Mouse (Mus musculus): Measurements from ENCODE around the gene Prok1.

Prok1 gene

GRCm38 (mm10) chr3:107233945-107234344 is 5.6 kb downstream of the Prok1 start:
- no peak for DNase-seq

- DNase-seq = peak; percentile 88 to 91
Observed at GRCm38 (mm10) chr3:107233351-107233813, 6.1 kb downstream of the Prok1 start.

GRCm38 (mm10) chr3:107231202-107231601 is 8.3 kb downstream of the Prok1 start:
- no peak for DNase-seq

GRCm38 (mm10) chr3:107230527-107230926 is 9.0 kb downstream of the Prok1 start, which contains the start of gene A630076J17Rik:
Gene A630076J17Rik, plus strand, starts transcription at chr3:107230614.
- no peak for DNase-seq

- DNase-seq = no peak
Observed at GRCm38 (mm10) chr3:107229822-107230221, 9.7 kb downstream of the Prok1 start.

GRCm38 (mm10) chr3:107229221-107229620 is 10.3 kb downstream of the Prok1 start:
- DNase-seq = no peak

- DNase-seq = no peak
Observed at GRCm38 (mm10) chr3:107225820-107226219, 13.7 kb downstream of the Prok1 start.

- no peak for DNase-seq
Observed at GRCm38 (mm10) chr3:107223230-107223629, 16.3 kb downstream of the Prok1 start.

- DNase-seq = no peak
Observed at GRCm38 (mm10) chr3:107221608-107222007, 17.9 kb downstream of the Prok1 start, which contains the start of gene Cym. Gene Cym, minus strand, starts transcription at chr3:107221732.

- DNase-seq = no peak
Observed at GRCm38 (mm10) chr3:107218572-107218971, 20.9 kb downstream of the Prok1 start.

GRCm38 (mm10) chr3:107217101-107217480 is 22.4 kb downstream of the Prok1 start:
- DNase-seq = no peak

- no peak for DNase-seq
Observed at GRCm38 (mm10) chr3:107216400-107217100, 23.0 kb downstream of the Prok1 start.

- no peak for DNase-seq
Observed at GRCm38 (mm10) chr3:107214606-107215005, 24.9 kb downstream of the Prok1 start.

GRCm38 (mm10) chr3:107207625-107208253 is 31.8 kb downstream of the Prok1 start:
- DNase-seq = no peak

GRCm38 (mm10) chr3:107206490-107207150 is 32.9 kb downstream of the Prok1 start:
- DNase-seq = no peak

GRCm38 (mm10) chr3:107205994-107206393 is 33.5 kb downstream of the Prok1 start:
- DNase-seq = peak; percentile 84 to 89

- DNase-seq = no peak
Observed at GRCm38 (mm10) chr3:107205170-107205569, 34.3 kb downstream of the Prok1 start.

- DNase-seq = no peak
Observed at GRCm38 (mm10) chr3:107204413-107204812, 35.1 kb downstream of the Prok1 start.

- no peak for DNase-seq
Observed at GRCm38 (mm10) chr3:107201310-107202180, 38.0 kb downstream of the Prok1 start.

GRCm38 (mm10) chr3:107188226-107188899 is 51.1 kb downstream of the Prok1 start:
- DNase-seq = peak; percentile 89 to 93

GRCm38 (mm10) chr3:107187022-107187421 is 52.5 kb downstream of the Prok1 start:
- no peak for DNase-seq

- no peak for DNase-seq
Observed at GRCm38 (mm10) chr3:107185597-107185996, 53.9 kb downstream of the Prok1 start.
